Mouse (Mus musculus) brain, adult 10 weeks (tissue): ENCODE measurements around the gene Lat2. TPM values are rescaled to one million over a fixed set of nuclear protein-coding genes. Genes with fewer than 3 reads are reported as not detected.

Source experiments
- polyA plus RNA-seq: library from polyadenylated mRNA; stranded (reverse); fragments of 350-450 nt; fragmentation: Illumina TruSeq; extraction: RNeasy Lipid Tissue Mini Kit (QIAGEN cat#74804); gene quantifications from one replicate; pipeline ENCODE4 v1.2.3, GENCODE M21; 2015; ENCODE audit warnings: low read depth, low replicate concordance

The Lat2 gene
- polyA plus RNA-seq: 3.5 TPM

GRCm38 (mm10) chr5:134614802-134615201, at the start of gene Lat2:
Lat2 (minus strand) TSS chr5:134615025.

GRCm38 (mm10) chr5:134639269-134639682, 24.5 kb upstream of the Lat2 start, which contains the start of gene Eif4h:
Eif4h (minus strand) TSS chr5:134639490.

GRCm38 (mm10) chr5:134581146-134581545, 33.7 kb downstream of the Lat2 start, which contains the start of gene Rfc2:
Rfc2 (plus strand) TSS chr5:134581366.

GRCm38 (mm10) chr5:134560071-134560449, 54.8 kb downstream of the Lat2 start, which contains the start of gene Syna:
Syna (minus strand) TSS chr5:134560171.

GRCm38 (mm10) chr5:134552110-134552972, 62.5 kb downstream of the Lat2 start, which contains the start of gene Clip2:
Clip2 (minus strand) TSS chr5:134552434.

Other genes with a start within 250 kb of the Lat2 start
- gene Gtf2ird1, start 158.3 kb downstream of the Lat2 start, polyA plus RNA-seq: 28.8 TPM
- 68.6 TPM for gene Clip2, start 62.6 kb downstream of the Lat2 start, polyA plus RNA-seq
- 0.80 TPM for gene Syna, start 54.9 kb downstream of the Lat2 start, polyA plus RNA-seq
- 78.1 TPM for gene Rfc2, start 33.7 kb downstream of the Lat2 start, polyA plus RNA-seq
- gene Eif4h, start 24.5 kb upstream of the Lat2 start, polyA plus RNA-seq: 325 TPM
- gene Limk1, start 73.6 kb upstream of the Lat2 start, polyA plus RNA-seq: 52.4 TPM
- gene Eln, start 132.3 kb upstream of the Lat2 start, polyA plus RNA-seq: 4.5 TPM